Mouse (Mus musculus) cortical plate, adult 2 months (tissue): ENCODE measurements around the gene Ust.

Source experiments
- CTCF ChIP-seq: fragments of 200-500 bp; IDR thresholded peaks from 2 replicates; pipeline ENCODE4 v1.5.1; 2011; ENCODE audit warnings: mild to moderate bottlenecking, control low read depth, low read length; ENCODE audit not compliant: insufficient read depth; ENCODE audit errors: extremely low read depth
- POLR2A ChIP-seq: fragments of 200-500 bp; IDR thresholded peaks from 2 replicates; pipeline ENCODE4 v1.6.1; 2011; ENCODE audit warnings: mild to moderate bottlenecking, low read length, control low read depth; ENCODE audit not compliant: insufficient read depth; ENCODE audit errors: extremely low read depth

DNA sequence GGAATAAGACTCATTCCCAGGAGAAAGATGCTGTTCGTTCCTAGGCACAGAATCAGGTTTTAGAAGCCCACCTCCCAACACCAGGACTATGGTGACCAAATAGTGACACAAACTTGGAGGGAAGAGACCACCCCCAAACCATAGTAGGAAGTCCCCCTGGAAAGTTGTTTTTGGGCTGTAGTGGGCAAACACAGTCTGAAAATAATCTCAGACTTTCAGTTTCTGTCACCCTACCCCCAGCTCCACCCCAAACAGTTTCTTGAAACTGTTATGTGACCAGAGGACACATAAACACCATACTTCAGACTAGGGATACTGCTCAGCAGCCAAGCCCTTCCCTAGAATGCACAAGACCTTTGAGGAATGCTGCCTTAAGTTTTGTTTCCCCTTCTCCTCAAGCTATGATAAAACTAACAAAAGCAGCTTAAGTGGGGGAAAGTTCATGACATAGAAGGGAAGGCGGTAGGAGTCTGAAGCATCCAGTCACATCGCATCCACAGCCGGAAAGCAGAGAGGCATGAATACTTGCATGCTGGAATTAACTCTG is 12.0 kb upstream of the Ust start:
- no peak for TF ChIP-seq CTCF
- no peak for TF ChIP-seq POLR2A
